Mouse (Mus musculus) liver, embryonic 14.5 days (tissue): Measurements from ENCODE around the gene Ttc9b.

ENCODE experiments used
- CTCF ChIP-seq: IDR thresholded peaks from 2 replicates; pipeline ENCODE4 v1.5.1; 2016; ENCODE audit warnings: antibody characterized with exemption, low read depth, control low read depth
- EP300 ChIP-seq: IDR thresholded peaks from 2 replicates; pipeline ENCODE4 v1.6.1; 2016; ENCODE audit warnings: antibody characterized with exemption, low read depth

DNA sequence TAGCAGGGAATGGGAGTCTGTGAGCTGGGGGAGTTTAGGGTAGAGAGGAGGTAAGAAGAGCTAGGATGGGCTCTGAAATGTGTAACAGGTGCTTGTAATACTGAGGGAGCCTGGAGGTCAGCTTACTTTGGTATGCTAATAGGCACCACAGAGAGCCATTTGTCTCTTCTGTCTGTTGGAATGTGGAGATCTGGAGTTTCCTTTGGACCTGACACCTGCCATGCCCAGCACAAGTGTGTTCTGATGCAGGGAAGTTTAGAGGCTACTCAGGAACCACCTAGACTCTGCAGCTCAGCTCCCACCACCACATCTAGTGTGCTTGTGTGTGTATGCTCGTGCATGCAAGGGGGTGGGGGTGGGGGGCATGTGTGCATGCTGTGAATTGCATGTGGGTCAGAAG is 31.5 kb upstream of the Ttc9b start:
- TF ChIP-seq CTCF: no peak
- no peak for TF ChIP-seq EP300
